Comparison of ENCODE assay signal across 8 mouse cellular contexts in genomic region chr17:26662978-26663683, GRCm38 (mm10). TPM values are rescaled to one million over a fixed set of nuclear protein-coding genes. Genes with fewer than 3 reads are reported as not detected.
DNase-seq lines count a peak whose midpoint lies in the region; ATAC-seq and TF ChIP-seq lines count a peak whose summit lies in the region.

Gene Atp6v0e (plus strand): TSS chr17:26663231.

- peak; percentile 90 for TF ChIP-seq CTCF in Patski (IDR thresholded peaks at IDR 0.05)

- H3K36me3 ChIP-seq in hindbrain, embryonic 14.5 days (replicated peaks; ENCODE audit: control insufficient read depth, insufficient read depth): no peaks in the 10 kb centered on the region

- POLR2A ChIA-PET in Patski (lab: Charles Lee): no interaction called here

- no peak for DNase-seq in Patski (ENCODE audit: low read depth, low spot score)
- DNase-seq in cerebellum, postnatal 14 days: peak; percentile 98 to 99
- DNase-seq in frontal cortex, postnatal 25 days (ENCODE audit: low spot score in 2 of 2): peak; percentile 83 to 92
- DNase-seq in hindbrain, embryonic 14.5 days (ENCODE audit: low spot score): peak; percentile 98
- peak; percentile 92 to 93 for DNase-seq in layer of hippocampus, postnatal 36 days
- DNase-seq in lung, postnatal 36 days: peak; percentile 96
- DNase-seq in retina, postnatal 1 day: peak; percentile 98
- DNase-seq in urinary bladder, adult 18-20 months (ENCODE audit: low spot score in 2 of 2): peak; percentile 86 to 87

- 3% methylated on average over 28 of the region's 28 CpGs for WGBS in hindbrain, embryonic 14.5 days

- ATAC-seq in Patski: peak; percentile 24
- ATAC-seq in hindbrain, embryonic 14.5 days (ENCODE audit: low FRiP score): peak; percentile 89

- H3K4me3 ChIP-seq in hindbrain, embryonic 14.5 days (replicated peaks; ENCODE audit: low read length): peak within 1 kb of the TSS; percentile 52

- in situ Hi-C loops in Patski (cut with MboI; ENCODE audit: low pct_unique_long_range_greater_than_20kb): no loop called here

- H3K4me2 ChIP-seq in hindbrain, embryonic 14.5 days (replicated peaks): peak within 1 kb of the TSS; percentile 86

- no peaks in the 10 kb centered on the region for H3K27me3 ChIP-seq in Patski
- no peaks in the 10 kb centered on the region for H3K27me3 ChIP-seq in hindbrain, embryonic 14.5 days (ENCODE audit: control insufficient read depth, insufficient read depth, low read length)

- H3K9ac ChIP-seq in hindbrain, embryonic 14.5 days: peak within 1 kb of the TSS; percentile 74

- CTCF ChIA-PET in Patski (lab: Charles Lee): interaction anchor here (0.9 to 1.1 kb wide), 2 partner anchors 12 to 109 kb away, joined by 3 to 5 read pairs; no protein-coding TSS in a partner anchor

- peaks cover 7% of the 10 kb centered on the region for H3K4me1 ChIP-seq in hindbrain, embryonic 14.5 days (replicated peaks; ENCODE audit: control insufficient read depth, insufficient read depth, low read length)

- H3K9me3 ChIP-seq in hindbrain, embryonic 14.5 days (ENCODE audit: control insufficient read depth, low read length): no peaks in the 10 kb centered on the region

- peak within 1 kb of the TSS; percentile 34; the same call in 1 of the 2 replicates for H3K27ac ChIP-seq in hindbrain, embryonic 14.5 days

RNA-seq across cellular contexts. Expression of gene Atp6v0e, which starts in this region (rescaled TPM):
- 305 TPM for polyA plus RNA-seq in Patski (2021)
- 91.3 and 106 TPM in 2 replicates for polyA plus RNA-seq in hindbrain, embryonic 14.5 days (2014; fragmentation: Nextera tagmentation; extraction: Ambion mirVana)
- total RNA-seq in layer of hippocampus, postnatal 36 days (2021): 10 to 100 TPM; 43.2 to 49.3 TPM
